22 mouse cellular contexts compared by ENCODE assay signal in genomic region chr5:52551318-52551632, GRCm38 (mm10). TPM values are rescaled to one million over a fixed set of nuclear protein-coding genes. Genes with fewer than 3 reads are reported as not detected.
DNase-seq lines count a peak whose midpoint lies in the region; ATAC-seq and TF ChIP-seq lines count a peak whose summit lies in the region.
"Had no signal": no experiment of that assay in that cellular context is flagged by ENCODE, and none has a peak within 500 bp of the region (broad histone marks: within the 10 kb centered on the region; RNA-seq: fewer than 3 reads in every experiment).

No protein-coding gene starts in this region.

- ATAC-seq in forebrain, embryonic 13.5 days = 0 out of 2 replicates have a peak, but pooled peaks have one; percentile 28
- ATAC-seq in forebrain, embryonic 11.5 days (replicated peaks; ENCODE audit: low FRiP score) = no peak
- ATAC-seq in hindbrain, embryonic 13.5 days (ENCODE audit: low FRiP score) = peak; percentile 38
- ATAC-seq in midbrain, embryonic 14.5 days (ENCODE audit: low FRiP score, low TSS enrichment) = 0 out of 2 replicates have a peak, but pooled peaks have one; percentile 39
- ATAC-seq in liver, embryonic 12.5 days = no peak
- ATAC-seq: CD4-positive, CD25-positive, alpha-beta regulatory T cell, adult 4 months; Patski had no signal

- H3K9ac ChIP-seq in forebrain, embryonic 13.5 days = no peak overlapping the region
- no peak overlapping the region for H3K9ac ChIP-seq in forebrain, embryonic 11.5 days (ENCODE audit: low read length)
- H3K9ac ChIP-seq in hindbrain, embryonic 13.5 days = no peak overlapping the region
- H3K9ac ChIP-seq in midbrain, embryonic 14.5 days (replicated peaks; ENCODE audit: low read length) = no peak overlapping the region
- no peak overlapping the region for H3K9ac ChIP-seq in liver, embryonic 12.5 days
- no peak overlapping the region for H3K9ac ChIP-seq in heart, adult 2 months (ENCODE audit: low read depth, low read length)
- H3K9ac ChIP-seq: limb, embryonic 12.5 days; liver, embryonic 13.5 days; lung, embryonic 14.5 days had no signal

- TF ChIP-seq POLR2A in heart, adult 2 months (IDR thresholded peaks at IDR 0.05; ENCODE audit: insufficient read depth, low read depth, low read length) = no peak

- H3K27ac ChIP-seq in forebrain, embryonic 13.5 days = no peak overlapping the region; the same call in 1 of the 2 replicates
- H3K27ac ChIP-seq in forebrain, embryonic 11.5 days (ENCODE audit: low read depth, low read length) = no peak overlapping the region
- H3K27ac ChIP-seq in hindbrain, embryonic 13.5 days = peak overlapping the region; percentile 67
- peak overlapping the region; percentile 67 for H3K27ac ChIP-seq in midbrain, embryonic 14.5 days (replicated peaks; ENCODE audit: low read depth, low read length)
- H3K27ac ChIP-seq in liver, embryonic 12.5 days = no peak overlapping the region
- H3K27ac ChIP-seq in heart, adult 2 months = no peak overlapping the region
- H3K27ac ChIP-seq: kidney, postnatal 0 days; limb, embryonic 12.5 days; liver, embryonic 13.5 days had no signal

- no peak overlapping the region for H3K4me3 ChIP-seq in forebrain, embryonic 13.5 days
- no peak overlapping the region for H3K4me3 ChIP-seq in forebrain, embryonic 11.5 days (ENCODE audit: low read depth, low read length)
- no peak overlapping the region for H3K4me3 ChIP-seq in hindbrain, embryonic 13.5 days
- no peak overlapping the region for H3K4me3 ChIP-seq in midbrain, embryonic 14.5 days (replicated peaks; ENCODE audit: low read depth, low read length)
- no peak overlapping the region for H3K4me3 ChIP-seq in liver, embryonic 12.5 days
- no peak overlapping the region for H3K4me3 ChIP-seq in heart, adult 2 months
- H3K4me3 ChIP-seq: limb, embryonic 12.5 days; liver, embryonic 13.5 days had no signal

- no peaks in the 10 kb centered on the region for H3K79me2 ChIP-seq in heart, adult 2 months (replicated peaks; ENCODE audit: control insufficient read depth, insufficient read depth, low read length)

- TF ChIP-seq EP300 in heart, adult 2 months (IDR thresholded peaks at IDR 0.05; ENCODE audit: insufficient read depth, low read depth, low read length) = no peak

- WGBS in forebrain, embryonic 13.5 days = 75% methylated on average over 3 of the region's 3 CpGs
- WGBS in forebrain, embryonic 11.5 days = 93% methylated on average over 3 of the region's 3 CpGs
- 35% methylated on average over 3 of the region's 3 CpGs for WGBS in hindbrain, embryonic 13.5 days
- 55% methylated on average over 3 of the region's 3 CpGs for WGBS in midbrain, embryonic 14.5 days
- 58% methylated on average over 3 of the region's 3 CpGs for WGBS in liver, embryonic 12.5 days (ENCODE audit: insufficient replicate concordance)
- WGBS in heart, adult 2 months = 75% methylated on average over 3 of the region's 3 CpGs

- H3K36me3 ChIP-seq in forebrain, embryonic 13.5 days (ENCODE audit: poor library complexity, severe bottlenecking) = no peaks in the 10 kb centered on the region
- no peaks in the 10 kb centered on the region for H3K36me3 ChIP-seq in forebrain, embryonic 11.5 days (ENCODE audit: control insufficient read depth, insufficient read depth, low read length)
- no peaks in the 10 kb centered on the region for H3K36me3 ChIP-seq in hindbrain, embryonic 13.5 days
- H3K36me3 ChIP-seq in midbrain, embryonic 14.5 days (ENCODE audit: control insufficient read depth, insufficient read depth, low read length) = no peaks in the 10 kb centered on the region
- H3K36me3 ChIP-seq in liver, embryonic 12.5 days = no peaks in the 10 kb centered on the region
- H3K36me3 ChIP-seq in heart, adult 2 months (ENCODE audit: control insufficient read depth, insufficient read depth, low read length) = no peaks in the 10 kb centered on the region
- H3K36me3 ChIP-seq: limb, embryonic 12.5 days; liver, embryonic 13.5 days had no signal

- H3K27me3 ChIP-seq in forebrain, embryonic 13.5 days = no peaks in the 10 kb centered on the region
- no peaks in the 10 kb centered on the region for H3K27me3 ChIP-seq in forebrain, embryonic 11.5 days (ENCODE audit: control insufficient read depth, insufficient read depth, low read length)
- no peaks in the 10 kb centered on the region for H3K27me3 ChIP-seq in hindbrain, embryonic 13.5 days
- H3K27me3 ChIP-seq in midbrain, embryonic 14.5 days (ENCODE audit: control insufficient read depth, insufficient read depth, low read length) = no peaks in the 10 kb centered on the region
- no peaks in the 10 kb centered on the region for H3K27me3 ChIP-seq in liver, embryonic 12.5 days (replicated peaks)
- H3K27me3 ChIP-seq in heart, adult 2 months (ENCODE audit: control insufficient read depth, insufficient read depth, low read length) = no peaks in the 10 kb centered on the region
- H3K27me3 ChIP-seq: limb, embryonic 12.5 days; liver, embryonic 13.5 days; Patski had no signal

- no peaks in the 10 kb centered on the region for H3K9me3 ChIP-seq in forebrain, embryonic 13.5 days (replicated peaks)
- H3K9me3 ChIP-seq in forebrain, embryonic 11.5 days (ENCODE audit: control insufficient read depth, low read length) = no peaks in the 10 kb centered on the region
- no peaks in the 10 kb centered on the region for H3K9me3 ChIP-seq in hindbrain, embryonic 13.5 days
- H3K9me3 ChIP-seq in midbrain, embryonic 14.5 days (ENCODE audit: control insufficient read depth, low read length) = no peaks in the 10 kb centered on the region
- H3K9me3 ChIP-seq in liver, embryonic 12.5 days (replicated peaks) = no peaks in the 10 kb centered on the region
- H3K9me3 ChIP-seq: limb, embryonic 12.5 days; liver, embryonic 13.5 days had no signal

- DNase-seq in forebrain, embryonic 11.5 days (ENCODE audit: low spot score) = no peak
- peak; percentile 39 for DNase-seq in brain, adult 2 months (ENCODE audit: low read depth, low spot score)
- DNase-seq in midbrain, embryonic 14.5 days = no peak
- no peak for DNase-seq in thymus, postnatal 36 days
- no peak for DNase-seq in heart, adult 2 months
- DNase-seq: adrenal gland, adult 8-10 months; cerebellum, postnatal 10 days; embryo, embryonic 11 days; kidney, adult 18-20 months; liver, embryonic 13.5 days; lung, embryonic 14.5 days; lung, postnatal 36 days; thymus, postnatal 4 days had no signal

- no peak overlapping the region for H3K4me2 ChIP-seq in forebrain, embryonic 13.5 days
- H3K4me2 ChIP-seq in forebrain, embryonic 11.5 days (ENCODE audit: low read depth, low read length, severe bottlenecking) = no peak overlapping the region
- H3K4me2 ChIP-seq in hindbrain, embryonic 13.5 days = 0 out of 2 replicates have a peak overlapping the region, but pooled peaks have one; percentile 13
- H3K4me2 ChIP-seq in midbrain, embryonic 14.5 days (ENCODE audit: low read length) = peak overlapping the region; percentile 23
- no peak overlapping the region for H3K4me2 ChIP-seq in liver, embryonic 12.5 days
- H3K4me2 ChIP-seq: limb, embryonic 12.5 days; liver, embryonic 13.5 days; lung, embryonic 14.5 days had no signal

- TF ChIP-seq CTCF in heart, adult 2 months (IDR thresholded peaks at IDR 0.05) = no peak

- no peaks in the 10 kb centered on the region for H3K4me1 ChIP-seq in forebrain, embryonic 13.5 days
- no peaks in the 10 kb centered on the region for H3K4me1 ChIP-seq in forebrain, embryonic 11.5 days (replicated peaks; ENCODE audit: control insufficient read depth, insufficient read depth, low read length)
- peaks cover 10% of the 10 kb centered on the region; the same call in 1 of the 2 replicates for H3K4me1 ChIP-seq in hindbrain, embryonic 13.5 days (replicated peaks)
- peaks cover 6% of the 10 kb centered on the region; the same call in 1 of the 2 replicates for H3K4me1 ChIP-seq in midbrain, embryonic 14.5 days (ENCODE audit: control insufficient read depth, insufficient read depth, low read length)
- no peaks in the 10 kb centered on the region for H3K4me1 ChIP-seq in liver, embryonic 12.5 days
- H3K4me1 ChIP-seq in heart, adult 2 months (ENCODE audit: control insufficient read depth, insufficient read depth, low read length) = no peaks in the 10 kb centered on the region
- H3K4me1 ChIP-seq: limb, embryonic 12.5 days; liver, embryonic 13.5 days had no signal

- intact Hi-C loops in heart, adult 2 months (cut with DNase I) = no loop called here

RNA-seq across cellular contexts. Expression of gene Lgi2, which starts 15.0 kb away (rescaled TPM):
- polyA plus RNA-seq in forebrain, embryonic 13.5 days (2015; fragmentation: Nextera tagmentation; extraction: Ambion mirVana) = 0.77 and 0.87 TPM in 2 replicates
- polyA plus RNA-seq in forebrain, embryonic 11.5 days (2014; fragmentation: Nextera tagmentation; extraction: Ambion mirVana) = 0.80 and 0.88 TPM in 2 replicates
- polyA plus RNA-seq in hindbrain, embryonic 13.5 days (2015; fragmentation: Nextera tagmentation; extraction: Ambion mirVana) = 2.7 and 3.0 TPM in 2 replicates
- 3.4 and 5.3 TPM in 2 replicates for polyA plus RNA-seq in midbrain, embryonic 14.5 days (2014; fragmentation: Nextera tagmentation; extraction: Ambion mirVana)
- 0.50 and 0.77 TPM in 2 replicates for polyA plus RNA-seq in liver, embryonic 12.5 days (2016; fragmentation: Nextera tagmentation; extraction: Ambion mirVana)
- total RNA-seq in heart, adult 2 months (2021) = under 1 TPM; 0.32 to 0.39 TPM
- 0.79 and 0.88 TPM in 2 replicates for polyA plus RNA-seq in heart, adult 2 months (2012; rRNA removed)
- total RNA-seq: granulocyte monocyte progenitor cell, adult 5-6 weeks; megakaryocyte-erythroid progenitor cell, adult 5-6 weeks had no signal
- polyA plus RNA-seq: CD4-positive, CD25-positive, alpha-beta regulatory T cell, adult 4 months had no signal

Comparison
In these comparisons a context has a peak if more than half of its experiments do, and no peak if none do; other contexts are left out.
1. ATAC-seq: peak in forebrain, embryonic 13.5 days (single experiment), hindbrain, embryonic 13.5 days (single experiment) and midbrain, embryonic 14.5 days (single experiment); none in forebrain, embryonic 11.5 days (single experiment) and liver, embryonic 12.5 days (single experiment).
2. H3K27ac ChIP-seq: peak in hindbrain, embryonic 13.5 days (single experiment) and midbrain, embryonic 14.5 days (single experiment); none in forebrain, embryonic 13.5 days (single experiment), forebrain, embryonic 11.5 days (single experiment), liver, embryonic 12.5 days (single experiment) and heart, adult 2 months (single experiment).
3. H3K4me2 ChIP-seq: peak in hindbrain, embryonic 13.5 days (single experiment) and midbrain, embryonic 14.5 days (single experiment); none in forebrain, embryonic 13.5 days (single experiment), forebrain, embryonic 11.5 days (single experiment) and liver, embryonic 12.5 days (single experiment).